Mouse (Mus musculus) lung, postnatal 14 days (tissue): ENCODE measurements around the gene Tmem247.

Source experiments
- DNase-seq: peaks from one replicate; pipeline ENCODE4 v3.0.0; 2021

Gene Tmem247

GRCm38 (mm10) chr17:86917048-86917447, at the start of gene Tmem247:
Gene Tmem247 (plus strand): TSS chr17:86917348.
- DNase-seq = no peak

GRCm38 (mm10) chr17:86870586-86870985, 46.6 kb upstream of the Tmem247 start:
- DNase-seq = no peak

GRCm38 (mm10) chr17:86872643-86873042, 44.5 kb upstream of the Tmem247 start:
- no peak for DNase-seq

- DNase-seq = no peak
These were observed 40.2 kb upstream of the Tmem247 start for GRCm38 (mm10) chr17:86876940-86877339.

GRCm38 (mm10) chr17:86877747-86878146, 39.4 kb upstream of the Tmem247 start:
- DNase-seq = no peak

- no peak for DNase-seq
These were observed 37.1 kb upstream of the Tmem247 start for GRCm38 (mm10) chr17:86880056-86880455.

- DNase-seq = no peak
These were observed 36.6 kb upstream of the Tmem247 start for GRCm38 (mm10) chr17:86880461-86881044.

GRCm38 (mm10) chr17:86895191-86895590, 22.0 kb upstream of the Tmem247 start:
- DNase-seq = no peak

GRCm38 (mm10) chr17:86897486-86898165, 19.5 kb upstream of the Tmem247 start:
- no peak for DNase-seq

- no peak for DNase-seq
These were observed 17.3 kb upstream of the Tmem247 start for GRCm38 (mm10) chr17:86899821-86900220.

- DNase-seq = no peak
These were observed 16.6 kb upstream of the Tmem247 start for GRCm38 (mm10) chr17:86900564-86900963.

GRCm38 (mm10) chr17:86902399-86903067, 14.6 kb upstream of the Tmem247 start:
- DNase-seq = no peak

- peak; percentile 55 for DNase-seq
These were observed 13.6 kb upstream of the Tmem247 start for GRCm38 (mm10) chr17:86903596-86903995.

- DNase-seq = no peak
These were observed 12.9 kb upstream of the Tmem247 start for GRCm38 (mm10) chr17:86904206-86904605.

- peak; percentile 58 for DNase-seq
These were observed 11.6 kb upstream of the Tmem247 start for GRCm38 (mm10) chr17:86905297-86906135.

GRCm38 (mm10) chr17:86906136-86906461, 11.0 kb upstream of the Tmem247 start:
- DNase-seq = peak; percentile 93

GRCm38 (mm10) chr17:86906601-86907000, 10.5 kb upstream of the Tmem247 start:
- no peak for DNase-seq

GRCm38 (mm10) chr17:86907092-86907491, 10.1 kb upstream of the Tmem247 start:
- no peak for DNase-seq

GRCm38 (mm10) chr17:86908316-86908715, 8.8 kb upstream of the Tmem247 start:
- no peak for DNase-seq

GRCm38 (mm10) chr17:86909733-86910495, 7.2 kb upstream of the Tmem247 start:
- DNase-seq = peak; percentile 43

- no peak for DNase-seq
These were observed 5.9 kb upstream of the Tmem247 start for GRCm38 (mm10) chr17:86911261-86911660.

GRCm38 (mm10) chr17:86913003-86913607, 4.0 kb upstream of the Tmem247 start:
- no peak for DNase-seq
